Mouse (Mus musculus): ENCODE data around the gene Cracr2b. TPM values are rescaled to one million over a fixed set of nuclear protein-coding genes. Genes with fewer than 3 reads are reported as not detected.
A peak's percentile ranks its signal among the peaks of the same experiment; 100 is the strongest.

Gene Cracr2b
- polyA plus RNA-seq, 1 experiment from 2014 or later = 17.5 TPM

- peaks cover 50% of the 10 kb centered on the region for H3K4me1 ChIP-seq (replicated peaks)
- peak overlapping the region; percentile 35; the same call in 1 of the 2 replicates for H3K27ac ChIP-seq (ENCODE audit: poor library complexity, severe bottlenecking)
- H3K9ac ChIP-seq = peak overlapping the region; percentile 75
- no peaks in the 10 kb centered on the region for H3K27me3 ChIP-seq (replicated peaks)
- peak overlapping the region; percentile 50 for H3K4me3 ChIP-seq
- peak overlapping the region; percentile 95 for H3K4me2 ChIP-seq
- ATAC-seq (ENCODE audit: insufficient number of reproducible peaks, low FRiP score) = no peak
- H3K9me3 ChIP-seq (replicated peaks) = no peaks in the 10 kb centered on the region
- H3K36me3 ChIP-seq = peaks cover 53% of the 10 kb centered on the region
- WGBS = 17% methylated on average over 8 of the region's 8 CpGs
Observed at GRCm38 (mm10) chr7:141434464-141434863, 26.4 kb upstream of the Cracr2b start.

DNA sequence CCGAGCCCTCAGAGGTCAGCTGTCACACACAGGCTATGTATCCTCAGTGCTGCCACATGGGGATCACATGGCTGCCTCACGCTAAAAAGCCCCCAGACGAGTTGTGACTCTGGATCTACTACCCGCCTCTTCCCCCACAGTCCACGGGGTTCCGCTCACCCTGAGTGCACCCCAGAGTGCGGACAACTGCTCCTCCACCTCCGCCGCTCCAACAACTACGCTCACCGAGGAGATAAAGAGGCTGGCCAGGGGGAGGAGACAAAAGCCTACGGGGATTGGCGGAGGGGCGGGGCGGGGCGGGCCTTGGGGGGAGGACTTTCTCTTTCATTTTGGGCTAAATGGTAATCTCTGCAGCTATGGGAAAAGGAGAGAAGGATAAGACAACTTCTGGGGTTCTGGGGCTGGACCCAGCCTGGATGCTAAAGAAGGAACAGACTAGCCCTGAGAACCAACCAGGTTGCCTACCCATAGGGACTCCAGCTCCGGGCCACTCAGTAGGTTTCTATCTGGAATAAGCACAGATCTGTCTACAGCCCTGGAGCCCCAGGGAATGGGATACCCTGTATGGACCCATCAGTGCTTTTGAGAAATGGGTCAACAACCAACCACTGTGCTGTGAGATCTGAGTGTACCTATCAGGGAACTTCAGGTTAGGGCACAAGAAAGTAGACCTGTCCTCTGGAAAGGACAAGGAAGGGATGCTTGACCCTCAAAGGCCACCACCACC, 25.6 kb upstream of the Cracr2b start:
- Histone ChIP-seq H3K9ac (peak overlapping the region; percentile 75), H3K4me2 (peak overlapping the region; percentile 95), H3K36me3 (peaks cover 60% of the 10 kb centered on the region), H3K27me3 (replicated peaks) (no peaks in the 10 kb centered on the region), H3K27ac (ENCODE audit: poor library complexity, severe bottlenecking) (peak overlapping the region; percentile 35; the same call in 1 of the 2 replicates), H3K4me1 (replicated peaks) (peaks cover 44% of the 10 kb centered on the region), H3K9me3 (replicated peaks) (no peaks in the 10 kb centered on the region), H3K4me3 (peak overlapping the region; percentile 50)
- WGBS = 5% methylated on average over 17 of the region's 17 CpGs
- ATAC-seq (ENCODE audit: insufficient number of reproducible peaks, low FRiP score) = peak; percentile 46

DNA sequence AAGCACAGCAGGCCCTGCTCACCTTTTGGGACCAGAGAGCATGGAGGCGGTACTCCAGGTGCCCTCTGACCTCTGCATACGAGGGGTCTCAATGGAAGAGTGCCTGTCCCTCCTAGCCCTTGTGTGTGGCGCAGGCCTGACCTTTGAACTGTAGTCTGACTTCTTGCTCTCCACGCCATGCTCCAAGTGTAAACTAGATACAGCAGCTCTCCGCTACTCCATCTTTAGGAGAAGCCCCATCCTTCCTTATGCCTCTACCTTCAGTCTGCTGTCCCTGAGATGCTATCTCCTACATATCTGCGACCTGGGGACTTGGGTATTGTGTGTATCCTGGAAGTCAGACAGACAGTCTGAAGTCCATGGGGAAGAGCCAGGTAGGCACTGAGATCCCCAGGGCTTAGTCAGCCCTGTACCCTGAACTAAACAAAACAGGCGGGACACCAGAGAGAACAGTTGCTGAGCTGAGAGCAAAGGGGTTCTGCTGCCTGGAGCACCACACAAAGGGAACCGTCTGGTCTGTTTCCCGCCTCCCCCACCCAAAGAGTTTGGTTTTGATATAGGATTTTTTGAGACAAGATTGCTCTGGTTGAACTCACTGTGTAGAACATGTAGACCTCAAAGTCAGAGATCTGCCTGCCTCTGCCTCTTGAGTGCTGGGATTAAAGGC, 24.9 kb upstream of the Cracr2b start:
- Histone ChIP-seq H3K27ac (ENCODE audit: poor library complexity, severe bottlenecking) (no peak overlapping the region), H3K9me3 (replicated peaks) (no peaks in the 10 kb centered on the region), H3K27me3 (replicated peaks) (no peaks in the 10 kb centered on the region), H3K9ac (0 out of 2 replicates have a peak overlapping the region, but pooled peaks have one; percentile 75), H3K4me1 (replicated peaks) (peaks cover 47% of the 10 kb centered on the region), H3K4me3 (peak overlapping the region; percentile 50; the same call in 1 of the 2 replicates), H3K36me3 (peaks cover 56% of the 10 kb centered on the region), H3K4me2 (peak overlapping the region; percentile 95)
- ATAC-seq (ENCODE audit: insufficient number of reproducible peaks, low FRiP score) = no peak
- 82% methylated on average over 9 of the region's 9 CpGs for WGBS

- H3K9me3 ChIP-seq (replicated peaks) = no peaks in the 10 kb centered on the region
- peak overlapping the region; percentile 67 for H3K4me3 ChIP-seq
- WGBS = 63% methylated on average over 2 of the region's 2 CpGs
- peak overlapping the region; percentile 84 for H3K9ac ChIP-seq
- peaks cover 56% of the 10 kb centered on the region for H3K36me3 ChIP-seq
- peak overlapping the region; percentile 95 for H3K4me2 ChIP-seq
- H3K4me1 ChIP-seq (replicated peaks) = peaks cover 52% of the 10 kb centered on the region
- H3K27ac ChIP-seq (ENCODE audit: poor library complexity, severe bottlenecking) = no peak overlapping the region
- no peaks in the 10 kb centered on the region for H3K27me3 ChIP-seq (replicated peaks)
- no peak for ATAC-seq (ENCODE audit: insufficient number of reproducible peaks, low FRiP score)
Observed at GRCm38 (mm10) chr7:141436523-141436892, 24.4 kb upstream of the Cracr2b start.

DNA sequence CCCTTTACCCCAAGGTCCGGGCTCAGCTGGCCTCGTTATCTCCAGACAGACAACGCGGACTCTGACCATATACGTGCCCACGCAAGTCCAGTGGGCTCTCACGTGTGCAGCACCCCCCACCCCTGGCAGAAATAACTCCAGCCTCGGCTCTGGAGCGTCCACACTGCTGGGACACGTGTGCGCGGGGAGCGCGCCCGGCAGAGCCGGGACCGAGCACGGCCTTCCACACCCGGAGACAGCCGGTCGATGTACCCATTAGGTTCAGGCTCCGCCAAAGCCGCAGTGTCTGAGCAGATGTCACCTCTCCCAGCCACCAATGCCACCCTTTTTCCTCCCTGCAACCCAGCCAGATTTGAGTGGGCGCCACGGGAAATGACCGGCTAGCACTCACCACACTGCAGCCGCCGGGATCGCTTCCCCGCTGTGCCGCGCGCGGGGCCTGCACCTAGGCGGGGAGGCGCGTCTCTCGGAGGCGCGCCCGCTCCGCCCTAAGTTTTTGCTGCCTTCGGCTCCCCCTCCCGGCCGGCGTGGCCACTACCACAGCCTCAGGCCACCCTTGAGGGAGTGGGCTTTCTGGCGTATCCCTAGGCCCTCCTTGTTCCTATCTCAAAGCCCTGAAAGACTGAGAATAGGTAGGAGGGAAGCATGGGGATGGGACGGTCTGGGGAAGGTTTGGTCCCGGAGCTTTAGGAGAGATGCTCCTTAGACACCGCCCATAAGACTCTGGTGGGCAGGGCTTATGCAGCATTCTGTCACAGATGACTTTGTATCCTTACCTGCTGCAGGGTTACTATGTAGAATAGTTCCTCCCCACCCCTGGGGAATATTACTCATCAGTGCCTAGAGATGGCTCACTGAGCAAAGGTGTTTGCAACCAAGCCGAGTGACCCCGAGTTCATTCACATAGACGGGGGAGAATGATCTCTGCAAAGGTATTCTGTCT, 23.4 kb upstream of the Cracr2b start, which contains the start of gene Slc25a22:
TSS of gene Slc25a22 (minus strand) at position 715 of the 943 bp plus-strand sequence.
- peak; percentile 78 for ATAC-seq (ENCODE audit: insufficient number of reproducible peaks, low FRiP score)
- Histone ChIP-seq H3K4me3 (peak within 1 kb of the TSS; percentile 67), H3K27ac (ENCODE audit: poor library complexity, severe bottlenecking) (peak within 1 kb of the TSS; percentile 23), H3K9ac (peak within 1 kb of the TSS; percentile 84), H3K36me3 (peaks cover 48% of the 10 kb centered on the region), H3K27me3 (replicated peaks) (no peaks in the 10 kb centered on the region), H3K9me3 (replicated peaks) (no peaks in the 10 kb centered on the region), H3K4me2 (peak within 1 kb of the TSS; percentile 95), H3K4me1 (replicated peaks) (peaks cover 61% of the 10 kb centered on the region)
- WGBS = 6% methylated on average over 53 of the region's 53 CpGs

GRCm38 (mm10) chr7:141438201-141438968, 22.5 kb upstream of the Cracr2b start:
- Histone ChIP-seq H3K9me3 (replicated peaks) (no peaks in the 10 kb centered on the region), H3K36me3 (peaks cover 39% of the 10 kb centered on the region), H3K9ac (no peak overlapping the region), H3K4me1 (replicated peaks) (peaks cover 70% of the 10 kb centered on the region), H3K27me3 (replicated peaks) (no peaks in the 10 kb centered on the region), H3K4me3 (no peak overlapping the region), H3K4me2 (no peak overlapping the region), H3K27ac (ENCODE audit: poor library complexity, severe bottlenecking) (no peak overlapping the region)
- ATAC-seq (ENCODE audit: insufficient number of reproducible peaks, low FRiP score) = no peak
- WGBS = 89% methylated on average over 12 of the region's 12 CpGs

DNA sequence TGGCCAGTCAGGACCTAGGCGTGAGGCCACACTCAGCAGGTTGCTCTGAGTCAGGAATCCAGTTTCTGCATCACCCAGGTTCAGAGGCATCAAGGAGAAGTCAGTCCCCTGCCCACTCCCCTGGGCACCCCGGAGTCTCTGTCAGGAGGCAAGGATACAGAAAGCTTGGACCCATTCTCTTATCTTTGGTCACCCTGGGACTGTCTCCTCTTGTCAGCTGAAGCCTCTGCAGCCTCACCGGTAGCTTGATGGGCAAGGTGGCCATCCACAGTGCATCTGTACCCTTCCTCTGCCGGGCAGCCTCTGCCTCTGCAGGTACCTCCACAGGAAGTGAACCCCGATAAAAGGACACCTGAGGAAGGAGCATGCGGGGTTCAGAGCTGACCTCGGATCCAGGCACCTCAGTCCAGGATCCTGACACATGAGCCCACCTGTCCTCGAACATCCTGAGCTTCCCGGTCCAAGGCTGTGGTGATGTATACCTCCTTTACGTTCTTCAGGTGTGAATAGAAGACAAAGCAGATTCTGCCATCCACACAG, 21.7 kb upstream of the Cracr2b start:
- WGBS = 89% methylated on average over 10 of the region's 10 CpGs
- no peak for ATAC-seq (ENCODE audit: insufficient number of reproducible peaks, low FRiP score)
- H3K27ac ChIP-seq (ENCODE audit: poor library complexity, severe bottlenecking) = no peak overlapping the region
- H3K4me1 ChIP-seq (replicated peaks) = peaks cover 66% of the 10 kb centered on the region
- no peak overlapping the region for H3K9ac ChIP-seq
- H3K4me2 ChIP-seq = no peak overlapping the region
- H3K4me3 ChIP-seq = no peak overlapping the region
- peaks cover 32% of the 10 kb centered on the region for H3K36me3 ChIP-seq
- no peaks in the 10 kb centered on the region for H3K9me3 ChIP-seq (replicated peaks)
- no peaks in the 10 kb centered on the region for H3K27me3 ChIP-seq (replicated peaks)

- Histone ChIP-seq H3K27me3 (replicated peaks) (no peaks in the 10 kb centered on the region), H3K4me3 (no peak overlapping the region), H3K27ac (ENCODE audit: poor library complexity, severe bottlenecking) (no peak overlapping the region), H3K9ac (0 out of 2 replicates have a peak overlapping the region, but pooled peaks have one; percentile 5), H3K36me3 (peaks cover 32% of the 10 kb centered on the region), H3K9me3 (replicated peaks) (no peaks in the 10 kb centered on the region), H3K4me1 (replicated peaks) (peaks cover 62% of the 10 kb centered on the region), H3K4me2 (no peak overlapping the region)
- ATAC-seq (ENCODE audit: insufficient number of reproducible peaks, low FRiP score) = no peak
- WGBS = 94% methylated on average over 11 of the region's 11 CpGs
Observed at GRCm38 (mm10) chr7:141439811-141440210, 21.1 kb upstream of the Cracr2b start.

GRCm38 (mm10) chr7:141440613-141441012, 20.3 kb upstream of the Cracr2b start:
- Histone ChIP-seq H3K36me3 (peaks cover 32% of the 10 kb centered on the region), H3K4me2 (0 out of 2 replicates have a peak overlapping the region, but pooled peaks have one; percentile 1), H3K9ac (no peak overlapping the region), H3K27ac (ENCODE audit: poor library complexity, severe bottlenecking) (no peak overlapping the region), H3K4me3 (no peak overlapping the region), H3K9me3 (replicated peaks) (no peaks in the 10 kb centered on the region), H3K27me3 (replicated peaks) (no peaks in the 10 kb centered on the region), H3K4me1 (replicated peaks) (peaks cover 54% of the 10 kb centered on the region)
- ATAC-seq (ENCODE audit: insufficient number of reproducible peaks, low FRiP score) = no peak
- WGBS = 26% methylated on average over 6 of the region's 6 CpGs

- ATAC-seq (ENCODE audit: insufficient number of reproducible peaks, low FRiP score) = no peak
- H3K36me3 ChIP-seq = peaks cover 32% of the 10 kb centered on the region
- H3K4me2 ChIP-seq = 0 out of 2 replicates have a peak overlapping the region, but pooled peaks have one; percentile 89
- H3K27ac ChIP-seq (ENCODE audit: poor library complexity, severe bottlenecking) = no peak overlapping the region
- peaks cover 45% of the 10 kb centered on the region for H3K4me1 ChIP-seq (replicated peaks)
- 0 out of 2 replicates have a peak overlapping the region, but pooled peaks have one; percentile 72 for H3K9ac ChIP-seq
- H3K27me3 ChIP-seq (replicated peaks) = no peaks in the 10 kb centered on the region
- H3K4me3 ChIP-seq = no peak overlapping the region
- H3K9me3 ChIP-seq (replicated peaks) = no peaks in the 10 kb centered on the region
- 90% methylated on average over 9 of the region's 9 CpGs for WGBS
Observed at GRCm38 (mm10) chr7:141441460-141441859, 19.4 kb upstream of the Cracr2b start.

Measured in heart, embryonic 12.5 days (tissue).